Mouse (Mus musculus): ENCODE data around the gene R3hdm4. TPM values are rescaled to one million over a fixed set of nuclear protein-coding genes. Genes with fewer than 3 reads are reported as not detected.
"Not testable (repeated sequence)": the region's sequence is repeated elsewhere in the genome, so short reads cannot be mapped to it uniquely, and the experiment has no call there.

The R3hdm4 gene
- polyA plus RNA-seq (2016; fragmentation: Nextera tagmentation; extraction: Ambion mirVana), result 112 and 116 TPM in 2 replicates

GRCm38 (mm10) chr10:79920958-79921535 is at the start of gene R3hdm4:
R3hdm4 (minus strand) TSS chr10:79921208.
- WGBS, result 6% methylated on average over 41 of the region's 41 CpGs
- Histone ChIP-seq H3K27ac (no peak within 1 kb of the TSS), H3K9me3 (no peaks in the 10 kb centered on the region), H3K4me1 (peaks cover 63% of the 10 kb centered on the region), H3K36me3 (replicated peaks) (no peaks in the 10 kb centered on the region), H3K4me3 (peak within 1 kb of the TSS; percentile 41), H3K27me3 (ENCODE audit: poor library complexity, severe bottlenecking) (peaks cover 82% of the 10 kb centered on the region)
- DNase-seq (ENCODE audit: extremely low spot score, low spot score), result no peak

GRCm38 (mm10) chr10:79970415-79971182 is 49.6 kb upstream of the R3hdm4 start, which contains the start of gene Grin3b:
Grin3b (plus strand) TSS chr10:79970715.
- WGBS, result 8% methylated on average over 47 of the region's 47 CpGs
- Histone ChIP-seq H3K4me1 (peaks cover 18% of the 10 kb centered on the region), H3K36me3 (replicated peaks) (peaks cover 55% of the 10 kb centered on the region), H3K27ac (peak within 1 kb of the TSS; percentile 59; the same call in 1 of the 2 replicates), H3K4me3 (peak within 1 kb of the TSS; percentile 50), H3K27me3 (ENCODE audit: poor library complexity, severe bottlenecking) (peaks cover 66% of the 10 kb centered on the region), H3K9me3 (no peaks in the 10 kb centered on the region)
- no peak for DNase-seq (ENCODE audit: extremely low spot score, low spot score)

GRCm38 (mm10) chr10:79969124-79969568 is 48.1 kb upstream of the R3hdm4 start:
- 20% methylated on average over 3 of the region's 3 CpGs for WGBS
- Histone ChIP-seq H3K4me1 (peaks cover 18% of the 10 kb centered on the region), H3K4me3 (no peak overlapping the region), H3K9me3 (no peaks in the 10 kb centered on the region), H3K27me3 (ENCODE audit: poor library complexity, severe bottlenecking) (peaks cover 66% of the 10 kb centered on the region), H3K36me3 (replicated peaks) (peaks cover 55% of the 10 kb centered on the region), H3K27ac (no peak overlapping the region)
- no peak for DNase-seq (ENCODE audit: extremely low spot score, low spot score)

- 85% methylated on average over 1 of the region's 1 CpGs for WGBS
- Histone ChIP-seq H3K36me3 (replicated peaks) (peaks cover 58% of the 10 kb centered on the region), H3K4me1 (peaks cover 18% of the 10 kb centered on the region), H3K27ac (no peak overlapping the region), H3K4me3 (no peak overlapping the region), H3K9me3 (no peaks in the 10 kb centered on the region), H3K27me3 (ENCODE audit: poor library complexity, severe bottlenecking) (peaks cover 57% of the 10 kb centered on the region)
- DNase-seq (ENCODE audit: extremely low spot score, low spot score), result no peak
These were observed 47.2 kb upstream of the R3hdm4 start for GRCm38 (mm10) chr10:79968181-79968580.

GRCm38 (mm10) chr10:79966886-79967400 is 45.9 kb upstream of the R3hdm4 start:
- H3K9me3 ChIP-seq, result no peaks in the 10 kb centered on the region
- peaks cover 45% of the 10 kb centered on the region for H3K27me3 ChIP-seq (ENCODE audit: poor library complexity, severe bottlenecking)
- no peak overlapping the region for H3K27ac ChIP-seq
- no peak for DNase-seq (ENCODE audit: extremely low spot score, low spot score)
- H3K4me3 ChIP-seq, result 0 out of 2 replicates have a peak overlapping the region, but pooled peaks have one; percentile 6
- H3K4me1 ChIP-seq, result peaks cover 15% of the 10 kb centered on the region
- peaks cover 71% of the 10 kb centered on the region for H3K36me3 ChIP-seq (replicated peaks)
- 91% methylated on average over 5 of the region's 5 CpGs for WGBS

GRCm38 (mm10) chr10:79965325-79965724 is 44.3 kb upstream of the R3hdm4 start:
- DNase-seq (ENCODE audit: extremely low spot score, low spot score), result no peak
- no peak overlapping the region for H3K27ac ChIP-seq
- peaks cover 13% of the 10 kb centered on the region for H3K4me1 ChIP-seq
- no peak overlapping the region for H3K4me3 ChIP-seq
- peaks cover 78% of the 10 kb centered on the region for H3K36me3 ChIP-seq (replicated peaks)
- WGBS, result 91% methylated on average over 5 of the region's 5 CpGs
- peaks cover 28% of the 10 kb centered on the region for H3K27me3 ChIP-seq (ENCODE audit: poor library complexity, severe bottlenecking)
- no peaks in the 10 kb centered on the region for H3K9me3 ChIP-seq

GRCm38 (mm10) chr10:79964727-79965126 is 43.7 kb upstream of the R3hdm4 start:
- Histone ChIP-seq H3K9me3 (no peaks in the 10 kb centered on the region), H3K4me3 (no peak overlapping the region), H3K4me1 (peaks cover 18% of the 10 kb centered on the region), H3K36me3 (replicated peaks) (peaks cover 78% of the 10 kb centered on the region), H3K27me3 (ENCODE audit: poor library complexity, severe bottlenecking) (peaks cover 22% of the 10 kb centered on the region), H3K27ac (no peak overlapping the region)
- DNase-seq (ENCODE audit: extremely low spot score, low spot score), result no peak
- WGBS, result 89% methylated on average over 7 of the region's 7 CpGs

GRCm38 (mm10) chr10:79960671-79961294 is 39.8 kb upstream of the R3hdm4 start:
- Histone ChIP-seq H3K4me1 (peaks cover 39% of the 10 kb centered on the region), H3K27me3 (ENCODE audit: poor library complexity, severe bottlenecking) (peaks cover 9% of the 10 kb centered on the region), H3K9me3 (no peaks in the 10 kb centered on the region), H3K36me3 (replicated peaks) (peaks cover 47% of the 10 kb centered on the region), H3K4me3 (peak overlapping the region; percentile 99), H3K27ac (peak overlapping the region; percentile 91)
- 19% methylated on average over 10 of the region's 10 CpGs for WGBS
- DNase-seq (ENCODE audit: extremely low spot score, low spot score), result no peak

- Histone ChIP-seq H3K4me1 (peaks cover 39% of the 10 kb centered on the region), H3K36me3 (replicated peaks) (peaks cover 40% of the 10 kb centered on the region)
- WGBS, result under 1% methylated on average over 61 of the region's 61 CpGs
These were observed 39.0 kb upstream of the R3hdm4 start, which contains the start of gene Wdr18 for GRCm38 (mm10) chr10:79959847-79960601. Wdr18 (plus strand) TSS chr10:79960152.

GRCm38 (mm10) chr10:79959412-79959811 is 38.4 kb upstream of the R3hdm4 start:
- 38% methylated on average over 10 of the region's 10 CpGs for WGBS
- not testable (repeated sequence) for DNase-seq (ENCODE audit: extremely low spot score, low spot score); H3K9me3 ChIP-seq
- H3K27ac ChIP-seq, result peak overlapping the region; percentile 91
- peaks cover 34% of the 10 kb centered on the region for H3K36me3 ChIP-seq (replicated peaks)
- H3K27me3 ChIP-seq (ENCODE audit: poor library complexity, severe bottlenecking), result peaks cover 15% of the 10 kb centered on the region
- H3K4me3 ChIP-seq, result peak overlapping the region; percentile 99
- peaks cover 39% of the 10 kb centered on the region for H3K4me1 ChIP-seq

More at GRCm38 (mm10) chr10:79959847-79960601, 39.0 kb upstream of the R3hdm4 start, which contains the start of gene Wdr18:
- Histone ChIP-seq H3K27ac (peak within 1 kb of the TSS; percentile 91), H3K27me3 (ENCODE audit: poor library complexity, severe bottlenecking) (peaks cover 15% of the 10 kb centered on the region), H3K9me3 (no peaks in the 10 kb centered on the region), H3K4me3 (peak within 1 kb of the TSS; percentile 99)
- peak; percentile 100 for DNase-seq (ENCODE audit: extremely low spot score, low spot score)

- Histone ChIP-seq H3K36me3 (replicated peaks) (peaks cover 27% of the 10 kb centered on the region), H3K9me3 (no peaks in the 10 kb centered on the region), H3K27me3 (ENCODE audit: poor library complexity, severe bottlenecking) (peaks cover 15% of the 10 kb centered on the region), H3K4me3 (peak overlapping the region; percentile 24), H3K4me1 (peaks cover 39% of the 10 kb centered on the region), H3K27ac (peak overlapping the region; percentile 51)
- WGBS, result 16% methylated on average over 21 of the region's 21 CpGs
- peak; percentile 76 for DNase-seq (ENCODE audit: extremely low spot score, low spot score)
These were observed 37.3 kb upstream of the R3hdm4 start for GRCm38 (mm10) chr10:79958140-79958816.

All from forebrain, embryonic 10.5 days (tissue).